Mouse (Mus musculus) left cerebral cortex, adult 2 months (tissue): ENCODE data around the gene Bloc1s6. TPM values are rescaled to one million over a fixed set of nuclear protein-coding genes. Genes with fewer than 3 reads are reported as not detected.
A peak's percentile ranks its signal among the peaks of the same experiment; 100 is the strongest.

ENCODE experiments used
- DNase-seq, 2 experiments: peaks; one replicate each; pipeline ENCODE4 v3.0.0; 2021 to 2022; ENCODE audit warnings: low spot score in 2 of 2, mixed read lengths in 1 of 2; ENCODE audit errors: extremely low spot score in 1 of 2
- H3K27ac ChIP-seq: fragments of 200-600 bp; 2 replicates; pipeline ENCODE4 v1.8.1; 2022
- H3K4me3 ChIP-seq: fragments of 200-600 bp; 2 replicates; pipeline ENCODE4 v1.8.1; 2022
- CTCF ChIP-seq: fragments of 200-600 bp; IDR thresholded peaks from 2 replicates; pipeline ENCODE4 v1.8.1; 2022; ENCODE audit warnings: antibody characterized with exemption, mild to moderate bottlenecking, moderate library complexity
- intact Hi-C: fragments of 180-260 bp; cut with DNase I; formaldehyde crosslinking; loops from one replicate; pipeline ENCODE4 v1.15.1; 2025
- total RNA-seq, 2 experiments: library from RNA; stranded (reverse); gene quantifications; 2 replicates each; pipeline ENCODE4 v1.2.3; 2021

Gene Bloc1s6
- total RNA-seq, 2 experiments from 2014 or later = 28.2 to 34.3 TPM

- no peak for TF ChIP-seq CTCF
- intact Hi-C loops = no loop called here
- H3K27ac ChIP-seq = no peak overlapping the region
- no peak overlapping the region for H3K4me3 ChIP-seq
- no peak for DNase-seq
Observed at GRCm38 (mm10) chr2:122715148-122715692, 23.1 kb upstream of the Bloc1s6 start.

- Histone ChIP-seq H3K4me3 (no peak overlapping the region), H3K27ac (no peak overlapping the region)
- TF ChIP-seq CTCF = no peak
- DNase-seq = no peak
- intact Hi-C loops = no loop called here
Observed at GRCm38 (mm10) chr2:122716301-122716842, 21.9 kb upstream of the Bloc1s6 start.

GRCm38 (mm10) chr2:122719232-122719631 lies 19.1 kb upstream of the Bloc1s6 start:
- Histone ChIP-seq H3K27ac (no peak overlapping the region), H3K4me3 (no peak overlapping the region)
- TF ChIP-seq CTCF = no peak
- intact Hi-C loops = no loop called here
- no peak for DNase-seq

- intact Hi-C loops = no loop called here
- no peak overlapping the region for H3K4me3 ChIP-seq
- no peak for DNase-seq
- H3K27ac ChIP-seq = no peak overlapping the region
- no peak for TF ChIP-seq CTCF
Observed at GRCm38 (mm10) chr2:122720564-122720963, 17.7 kb upstream of the Bloc1s6 start.

GRCm38 (mm10) chr2:122725604-122726003 lies 12.7 kb upstream of the Bloc1s6 start:
- H3K27ac ChIP-seq = no peak overlapping the region
- TF ChIP-seq CTCF = peak; percentile 58
- intact Hi-C loops = no loop called here
- H3K4me3 ChIP-seq = no peak overlapping the region
- no peak for DNase-seq

GRCm38 (mm10) chr2:122731456-122731855 lies 6.8 kb upstream of the Bloc1s6 start:
- no peak overlapping the region for H3K27ac ChIP-seq
- TF ChIP-seq CTCF = no peak
- intact Hi-C loops = no loop called here

GRCm38 (mm10) chr2:122739023-122739422 lies 720 bp downstream of the Bloc1s6 start:
- peak overlapping the region; percentile 98 for H3K27ac ChIP-seq
- TF ChIP-seq CTCF = no peak
- no peak for DNase-seq
- intact Hi-C loops = loop anchor here (2.0 kb wide), 2 partner anchors 36 to 362 kb away; partner anchors contain the start of gene Slc30a4
- H3K4me3 ChIP-seq = peak overlapping the region; percentile 100

More at GRCm38 (mm10) chr2:122731456-122731855, 6.8 kb upstream of the Bloc1s6 start:
- H3K4me3 ChIP-seq = no peak overlapping the region
- no peak for DNase-seq

GRCm38 (mm10) chr2:122746461-122746860 lies 8.2 kb downstream of the Bloc1s6 start:
- no peak overlapping the region for H3K4me3 ChIP-seq
- intact Hi-C loops = no loop called here
- no peak for TF ChIP-seq CTCF
- DNase-seq = no peak
- H3K27ac ChIP-seq = no peak overlapping the region

- Histone ChIP-seq H3K4me3 (peak overlapping the region; percentile 7; the same call in 1 of the 2 replicates), H3K27ac (no peak overlapping the region)
- intact Hi-C loops = loop anchor here (1.0 to 10.0 kb wide), 6 partner anchors 88 to 559 kb away; partner anchors contain the start of gene AA467197
- TF ChIP-seq CTCF = peak; percentile 99
- peak; percentile 49 to 68 for DNase-seq
Observed at GRCm38 (mm10) chr2:122753739-122754343, 15.5 kb downstream of the Bloc1s6 start.

- Histone ChIP-seq H3K4me3 (no peak overlapping the region), H3K27ac (no peak overlapping the region)
- no peak for TF ChIP-seq CTCF
- DNase-seq = no peak
- intact Hi-C loops = loop anchor here (10.0 kb wide), 2 partner anchors 125 to 565 kb away; partner anchors contain the start of gene AA467197
Observed at GRCm38 (mm10) chr2:122759791-122760190, 21.5 kb downstream of the Bloc1s6 start.

- intact Hi-C loops = no loop called here
- no peak for DNase-seq
- no peak for TF ChIP-seq CTCF
- no peak overlapping the region for H3K27ac ChIP-seq
- H3K4me3 ChIP-seq = no peak overlapping the region
Observed at GRCm38 (mm10) chr2:122762991-122763390, 24.7 kb downstream of the Bloc1s6 start.

GRCm38 (mm10) chr2:122764526-122764925 lies 26.2 kb downstream of the Bloc1s6 start:
- Histone ChIP-seq H3K4me3 (no peak overlapping the region), H3K27ac (no peak overlapping the region)
- no peak for TF ChIP-seq CTCF
- DNase-seq = no peak
- intact Hi-C loops = no loop called here
